Mouse (Mus musculus): ENCODE measurements around the gene Dctn2. TPM values are rescaled to one million over a fixed set of nuclear protein-coding genes. Genes with fewer than 3 reads are reported as not detected.

Dctn2 gene
- polyA plus RNA-seq, 1 experiment from 2014 or later = 177 TPM

DNA sequence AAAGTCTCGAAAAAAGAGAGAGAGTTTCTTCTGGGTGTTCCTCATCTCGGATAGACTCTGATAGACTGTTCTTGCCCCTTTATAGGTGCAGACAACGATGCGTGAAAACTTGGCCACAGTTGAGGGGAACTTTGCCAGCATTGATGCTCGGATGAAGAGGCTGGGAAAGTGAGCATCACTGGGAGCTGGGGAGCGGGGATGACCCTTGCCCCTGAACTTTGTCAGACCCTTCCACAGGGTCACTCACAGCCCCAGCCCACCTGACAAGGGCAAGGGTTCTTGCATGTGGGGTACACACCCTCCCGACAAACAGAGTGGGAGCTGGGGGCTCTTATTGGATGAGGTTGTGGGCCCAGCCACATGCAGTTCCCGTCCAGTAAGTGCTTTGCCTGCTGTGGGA lies 15.1 kb downstream of the Dctn2 start:
- Histone ChIP-seq H3K4me1 (replicated peaks; ENCODE audit: insufficient read depth, low read length) (peaks cover 2% of the 10 kb centered on the region; the same call in 1 of the 2 replicates), H3K4me3 (replicated peaks; ENCODE audit: low read depth, low read length) (no peak overlapping the region), H3K27me3 (ENCODE audit: insufficient read depth, low read length) (no peaks in the 10 kb centered on the region), H3K27ac (no peak overlapping the region), H3K9ac (ENCODE audit: low read depth, low read length) (no peak overlapping the region), H3K36me3 (ENCODE audit: insufficient read depth, low read length) (peaks cover 63% of the 10 kb centered on the region), H3K4me2 (ENCODE audit: low read length) (no peak overlapping the region), H3K9me3 (replicated peaks; ENCODE audit: low read length) (no peaks in the 10 kb centered on the region)
- DNase-seq (ENCODE audit: low spot score) = no peak
- WGBS = 83% methylated on average over 8 of the region's 8 CpGs
- no peak for ATAC-seq (replicated peaks; ENCODE audit: low FRiP score, low read depth)
- TF ChIP-seq CTCF (IDR thresholded peaks at IDR 0.05; ENCODE audit: low read depth) = no peak

DNA sequence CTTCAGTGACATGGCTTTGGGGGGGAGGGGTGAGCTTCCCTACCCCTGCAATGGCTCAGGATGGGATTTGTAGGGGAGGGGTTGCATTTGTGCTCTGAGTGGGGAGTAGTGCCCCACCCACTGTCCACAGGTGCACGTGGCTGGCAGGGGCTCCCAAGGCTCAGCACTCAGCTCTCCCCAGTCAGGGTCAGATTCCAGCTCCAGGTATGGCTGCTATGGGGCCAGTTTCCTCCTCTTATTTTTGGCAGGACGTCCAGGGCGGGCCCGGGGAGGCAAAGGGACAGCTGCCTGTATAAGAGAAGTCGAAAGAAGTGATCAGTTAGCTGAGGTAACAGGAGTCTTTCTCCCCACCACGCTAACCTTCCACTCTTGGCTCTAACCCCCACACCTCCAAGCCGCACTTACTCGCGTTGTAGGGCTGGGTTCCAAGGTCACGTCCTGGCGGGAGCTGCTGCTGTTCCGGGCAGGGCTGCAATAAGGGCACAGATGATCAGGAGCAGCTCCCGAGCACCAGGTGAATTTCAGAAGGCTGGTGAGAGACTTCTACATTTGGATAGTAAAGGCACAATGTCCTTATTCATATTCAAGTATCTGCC lies 16.6 kb downstream of the Dctn2 start:
- ATAC-seq (replicated peaks; ENCODE audit: low FRiP score, low read depth) = no peak
- H3K4me3 ChIP-seq (replicated peaks; ENCODE audit: low read depth, low read length) = no peak overlapping the region

DNA sequence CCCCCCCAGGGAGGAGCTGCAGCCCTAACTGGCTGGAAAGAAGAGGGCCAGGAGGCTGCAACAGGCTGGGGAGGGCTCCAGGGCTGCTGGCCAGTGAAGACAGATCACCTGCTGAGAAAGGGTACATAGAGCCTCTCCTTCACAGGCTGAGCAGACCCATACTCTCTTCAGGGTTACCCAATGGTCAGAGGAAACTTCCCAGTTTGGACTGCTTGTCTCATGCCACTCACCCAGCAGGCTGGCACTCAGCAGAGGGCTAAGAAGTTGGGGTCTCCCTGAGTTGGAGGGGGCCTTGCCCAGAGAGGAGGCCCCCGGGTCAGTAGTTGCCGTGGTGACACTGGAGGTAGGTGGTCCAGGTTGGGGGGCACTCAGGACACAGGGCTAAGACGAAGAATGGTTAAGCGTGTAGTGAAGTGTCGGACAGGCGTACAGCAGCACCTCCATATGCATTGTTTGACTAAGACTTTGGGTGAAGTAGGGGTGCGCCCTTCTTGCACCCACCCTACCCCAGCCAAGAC lies 18.0 kb downstream of the Dctn2 start:
- ATAC-seq (replicated peaks; ENCODE audit: low FRiP score, low read depth) (no peak), DNase-seq (ENCODE audit: low spot score) (no peak)
- no peaks in the 10 kb centered on the region for H3K27me3 ChIP-seq (ENCODE audit: insufficient read depth, low read length)
- 91% methylated on average over 7 of the region's 7 CpGs for WGBS
- no peak overlapping the region for H3K4me3 ChIP-seq (replicated peaks; ENCODE audit: low read depth, low read length)
- H3K27ac ChIP-seq = no peak overlapping the region
- H3K9ac ChIP-seq (ENCODE audit: low read depth, low read length) = 0 out of 2 replicates have a peak overlapping the region, but pooled peaks have one; percentile 23
- peaks cover 17% of the 10 kb centered on the region for H3K4me1 ChIP-seq (replicated peaks; ENCODE audit: insufficient read depth, low read length)
- H3K4me2 ChIP-seq (ENCODE audit: low read length) = no peak overlapping the region
- peaks cover 49% of the 10 kb centered on the region for H3K36me3 ChIP-seq (ENCODE audit: insufficient read depth, low read length)
- H3K9me3 ChIP-seq (replicated peaks; ENCODE audit: low read length) = no peaks in the 10 kb centered on the region
- no peak for TF ChIP-seq CTCF (IDR thresholded peaks at IDR 0.05; ENCODE audit: low read depth)

More for the DNA sequence above, 16.6 kb downstream of the Dctn2 start:
- no peak for DNase-seq (ENCODE audit: low spot score)
- H3K9ac ChIP-seq (ENCODE audit: low read depth, low read length) = no peak overlapping the region
- H3K27me3 ChIP-seq (ENCODE audit: insufficient read depth, low read length) = no peaks in the 10 kb centered on the region
- no peak overlapping the region for H3K4me2 ChIP-seq (ENCODE audit: low read length)
- no peak overlapping the region for H3K27ac ChIP-seq
- H3K4me1 ChIP-seq (replicated peaks; ENCODE audit: insufficient read depth, low read length) = peaks cover 16% of the 10 kb centered on the region
- no peak for TF ChIP-seq CTCF (IDR thresholded peaks at IDR 0.05; ENCODE audit: low read depth)
- H3K9me3 ChIP-seq (replicated peaks; ENCODE audit: low read length) = no peaks in the 10 kb centered on the region
- 70% methylated on average over 13 of the region's 13 CpGs for WGBS
- peaks cover 59% of the 10 kb centered on the region for H3K36me3 ChIP-seq (ENCODE audit: insufficient read depth, low read length)

DNA sequence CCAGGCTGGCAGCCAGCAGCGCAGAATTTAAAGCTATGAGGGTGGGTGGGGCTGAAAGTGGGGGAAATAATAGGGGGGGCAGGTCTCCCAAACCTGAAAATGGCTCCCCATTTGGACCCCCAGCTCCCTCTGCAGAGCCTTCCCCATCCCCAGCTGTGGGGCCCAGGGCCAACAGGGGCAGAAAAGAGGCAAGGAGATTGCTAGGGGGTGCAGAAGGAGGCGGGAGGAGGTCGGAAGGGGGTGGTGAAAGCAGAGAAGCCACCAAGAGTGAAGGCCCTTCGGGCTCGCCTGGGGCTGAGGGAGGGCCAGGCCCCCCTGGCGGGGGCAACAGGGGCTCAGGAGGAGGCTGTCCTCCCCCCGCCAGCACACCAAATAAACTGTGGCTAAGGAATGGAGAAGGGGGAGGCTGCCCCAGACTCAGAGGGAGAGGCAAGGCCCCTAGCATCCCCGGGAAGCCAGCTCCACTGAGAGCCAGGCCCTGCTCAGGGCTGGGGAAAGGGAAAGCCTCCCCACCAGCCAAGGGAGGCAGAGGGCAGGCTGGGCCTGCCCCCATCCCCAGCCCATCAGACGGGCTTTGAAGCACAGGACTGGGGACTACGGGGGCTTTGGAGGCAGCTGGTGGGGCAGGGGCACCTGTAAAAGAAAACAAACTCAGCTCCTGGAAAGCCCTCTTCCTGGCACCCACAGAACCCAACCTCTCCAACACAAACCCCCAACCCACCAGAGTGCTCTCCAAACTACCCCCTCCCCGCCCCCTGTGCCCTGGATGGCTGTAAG lies 18.7 kb downstream of the Dctn2 start:
- H3K4me3 ChIP-seq (replicated peaks; ENCODE audit: low read depth, low read length) = no peak overlapping the region
- ATAC-seq (replicated peaks; ENCODE audit: low FRiP score, low read depth) = no peak
- H3K27ac ChIP-seq = no peak overlapping the region
- H3K9ac ChIP-seq (ENCODE audit: low read depth, low read length) = no peak overlapping the region
- H3K36me3 ChIP-seq (ENCODE audit: insufficient read depth, low read length) = peaks cover 45% of the 10 kb centered on the region
- DNase-seq (ENCODE audit: low spot score) = no peak
- H3K4me2 ChIP-seq (ENCODE audit: low read length) = no peak overlapping the region
- 76% methylated on average over 10 of the region's 11 CpGs for WGBS
- TF ChIP-seq CTCF (IDR thresholded peaks at IDR 0.05; ENCODE audit: low read depth) = no peak
- H3K4me1 ChIP-seq (replicated peaks; ENCODE audit: insufficient read depth, low read length) = peaks cover 20% of the 10 kb centered on the region
- no peaks in the 10 kb centered on the region for H3K9me3 ChIP-seq (replicated peaks; ENCODE audit: low read length)
- no peaks in the 10 kb centered on the region for H3K27me3 ChIP-seq (ENCODE audit: insufficient read depth, low read length)

DNA sequence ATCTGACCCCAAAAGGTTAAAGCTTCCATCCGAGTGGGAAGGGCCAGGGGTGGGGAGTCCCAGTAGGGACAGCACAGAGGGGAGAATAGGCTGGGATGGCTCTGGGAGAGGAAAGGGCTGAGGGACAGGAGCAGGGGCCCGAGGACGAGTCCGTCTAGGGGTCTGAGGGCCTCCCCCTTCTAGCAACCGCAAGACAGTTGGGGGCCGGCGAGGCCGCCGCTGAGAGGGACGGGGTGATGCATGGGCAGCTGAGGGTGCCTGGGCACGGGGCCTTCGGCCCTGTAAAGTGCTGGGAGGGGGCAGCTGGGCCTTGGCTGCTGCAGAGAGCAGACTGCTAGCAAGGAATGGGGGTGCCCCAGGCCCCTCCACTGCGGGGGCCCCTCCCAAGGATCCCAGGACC lies 19.5 kb downstream of the Dctn2 start:
- 72% methylated on average over 13 of the region's 13 CpGs for WGBS
- ATAC-seq (replicated peaks; ENCODE audit: low FRiP score, low read depth) = no peak
- H3K4me2 ChIP-seq (ENCODE audit: low read length) = no peak overlapping the region
- peaks cover 21% of the 10 kb centered on the region for H3K4me1 ChIP-seq (replicated peaks; ENCODE audit: insufficient read depth, low read length)
- H3K4me3 ChIP-seq (replicated peaks; ENCODE audit: low read depth, low read length) = no peak overlapping the region
- no peaks in the 10 kb centered on the region for H3K9me3 ChIP-seq (replicated peaks; ENCODE audit: low read length)
- DNase-seq (ENCODE audit: low spot score) = no peak
- no peak overlapping the region for H3K9ac ChIP-seq (ENCODE audit: low read depth, low read length)
- no peak overlapping the region for H3K27ac ChIP-seq
- H3K36me3 ChIP-seq (ENCODE audit: insufficient read depth, low read length) = peaks cover 45% of the 10 kb centered on the region
- TF ChIP-seq CTCF (IDR thresholded peaks at IDR 0.05; ENCODE audit: low read depth) = no peak
- H3K27me3 ChIP-seq (ENCODE audit: insufficient read depth, low read length) = no peaks in the 10 kb centered on the region

DNA sequence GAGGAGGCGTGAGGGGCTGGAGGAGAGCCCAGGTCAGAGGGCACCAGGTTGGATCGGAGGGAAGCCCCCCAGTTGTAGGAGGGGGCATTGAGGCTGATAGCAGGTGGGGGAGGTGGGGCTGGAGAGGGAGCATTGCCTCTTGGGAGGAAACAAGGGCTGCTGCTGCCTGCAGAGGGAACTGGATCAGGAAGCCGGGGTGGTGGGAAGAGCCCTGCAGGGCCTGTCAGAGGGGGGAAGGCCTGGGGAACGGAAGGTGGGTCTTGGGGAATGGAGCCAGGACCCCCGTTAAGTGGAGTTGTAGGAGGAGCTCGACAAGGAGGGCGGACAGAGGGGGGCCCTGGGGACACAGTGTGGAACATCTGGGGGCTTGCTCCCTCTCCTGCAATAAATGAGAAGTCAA lies 20.0 kb downstream of the Dctn2 start:
- Histone ChIP-seq H3K9me3 (replicated peaks; ENCODE audit: low read length) (no peaks in the 10 kb centered on the region), H3K27me3 (ENCODE audit: insufficient read depth, low read length) (no peaks in the 10 kb centered on the region), H3K9ac (ENCODE audit: low read depth, low read length) (no peak overlapping the region), H3K4me2 (ENCODE audit: low read length) (peak overlapping the region; percentile 18; the same call in 1 of the 2 replicates), H3K36me3 (ENCODE audit: insufficient read depth, low read length) (peaks cover 41% of the 10 kb centered on the region), H3K4me1 (replicated peaks; ENCODE audit: insufficient read depth, low read length) (peaks cover 21% of the 10 kb centered on the region), H3K27ac (no peak overlapping the region), H3K4me3 (replicated peaks; ENCODE audit: low read depth, low read length) (no peak overlapping the region)
- ATAC-seq (replicated peaks; ENCODE audit: low FRiP score, low read depth) (no peak), DNase-seq (ENCODE audit: low spot score) (no peak)
- TF ChIP-seq CTCF (IDR thresholded peaks at IDR 0.05; ENCODE audit: low read depth) = no peak
- WGBS = 61% methylated on average over 7 of the region's 7 CpGs

Data from kidney, postnatal 0 days (tissue).